Mouse (Mus musculus): ENCODE measurements around the gene Rbfox1.

Rbfox1 gene

GRCm38 (mm10) chr16:5884746-5885689, at the start of gene Rbfox1:
TSS of gene Rbfox1 (plus strand) at chr16:5885355.
- DNase-seq (ENCODE audit: low read depth, low spot score): peak; percentile 65

- no peak for DNase-seq (ENCODE audit: low read depth, low spot score)
Measured at GRCm38 (mm10) chr16:5836744-5837143, 48.4 kb upstream of the Rbfox1 start.

- no peak for DNase-seq (ENCODE audit: low read depth, low spot score)
Measured at GRCm38 (mm10) chr16:5841167-5841566, 44.0 kb upstream of the Rbfox1 start.

- DNase-seq (ENCODE audit: low read depth, low spot score): no peak
Measured at GRCm38 (mm10) chr16:5845645-5846044, 39.5 kb upstream of the Rbfox1 start.

- no peak for DNase-seq (ENCODE audit: low read depth, low spot score)
Measured at GRCm38 (mm10) chr16:5853055-5853454, 32.1 kb upstream of the Rbfox1 start.

- DNase-seq (ENCODE audit: low read depth, low spot score): no peak
Measured at GRCm38 (mm10) chr16:5864350-5864749, 20.8 kb upstream of the Rbfox1 start.

- no peak for DNase-seq (ENCODE audit: low read depth, low spot score)
Measured at GRCm38 (mm10) chr16:5866966-5867365, 18.2 kb upstream of the Rbfox1 start.

GRCm38 (mm10) chr16:5870391-5870790, 14.8 kb upstream of the Rbfox1 start:
- DNase-seq (ENCODE audit: low read depth, low spot score): no peak

- DNase-seq (ENCODE audit: low read depth, low spot score): no peak
Measured at GRCm38 (mm10) chr16:5881820-5882219, 3.3 kb upstream of the Rbfox1 start.

GRCm38 (mm10) chr16:5885690-5886050, 515 bp downstream of the Rbfox1 start:
- no peak for DNase-seq (ENCODE audit: low read depth, low spot score)

GRCm38 (mm10) chr16:5895564-5895963, 10.4 kb downstream of the Rbfox1 start:
- DNase-seq (ENCODE audit: low read depth, low spot score): no peak

GRCm38 (mm10) chr16:5898330-5898729, 13.2 kb downstream of the Rbfox1 start:
- DNase-seq (ENCODE audit: low read depth, low spot score): no peak

- DNase-seq (ENCODE audit: low read depth, low spot score): no peak
Measured at GRCm38 (mm10) chr16:5910742-5911141, 25.6 kb downstream of the Rbfox1 start.

- peak; percentile 60 for DNase-seq (ENCODE audit: low read depth, low spot score)
Measured at GRCm38 (mm10) chr16:5911880-5912327, 26.7 kb downstream of the Rbfox1 start.

GRCm38 (mm10) chr16:5917937-5918336, 32.8 kb downstream of the Rbfox1 start:
- no peak for DNase-seq (ENCODE audit: low read depth, low spot score)

- DNase-seq (ENCODE audit: low read depth, low spot score): no peak
Measured at GRCm38 (mm10) chr16:5926986-5927385, 41.8 kb downstream of the Rbfox1 start.

- peak; percentile 58 for DNase-seq (ENCODE audit: low read depth, low spot score)
Measured at GRCm38 (mm10) chr16:5931680-5932079, 46.5 kb downstream of the Rbfox1 start.

GRCm38 (mm10) chr16:5940016-5940415, 54.9 kb downstream of the Rbfox1 start:
- no peak for DNase-seq (ENCODE audit: low read depth, low spot score)

- DNase-seq (ENCODE audit: low read depth, low spot score): no peak
Measured at GRCm38 (mm10) chr16:5945682-5946081, 60.5 kb downstream of the Rbfox1 start.

- no peak for DNase-seq (ENCODE audit: low read depth, low spot score)
Measured at GRCm38 (mm10) chr16:5953106-5953505, 68.0 kb downstream of the Rbfox1 start.

GRCm38 (mm10) chr16:5957418-5957817, 72.3 kb downstream of the Rbfox1 start:
- DNase-seq (ENCODE audit: low read depth, low spot score): no peak

GRCm38 (mm10) chr16:5961786-5962185, 76.6 kb downstream of the Rbfox1 start:
- DNase-seq (ENCODE audit: low read depth, low spot score): peak; percentile 82

- DNase-seq (ENCODE audit: low read depth, low spot score): no peak
Measured at GRCm38 (mm10) chr16:5974172-5974571, 89.0 kb downstream of the Rbfox1 start.
